Mouse (Mus musculus): ENCODE measurements around the gene F12.

Gene F12

GRCm38 (mm10) chr13:55426613-55427012, at the start of gene F12:
F12 (minus strand) TSS chr13:55426793.
- no peak for DNase-seq (ENCODE audit: low spot score)

DNA sequence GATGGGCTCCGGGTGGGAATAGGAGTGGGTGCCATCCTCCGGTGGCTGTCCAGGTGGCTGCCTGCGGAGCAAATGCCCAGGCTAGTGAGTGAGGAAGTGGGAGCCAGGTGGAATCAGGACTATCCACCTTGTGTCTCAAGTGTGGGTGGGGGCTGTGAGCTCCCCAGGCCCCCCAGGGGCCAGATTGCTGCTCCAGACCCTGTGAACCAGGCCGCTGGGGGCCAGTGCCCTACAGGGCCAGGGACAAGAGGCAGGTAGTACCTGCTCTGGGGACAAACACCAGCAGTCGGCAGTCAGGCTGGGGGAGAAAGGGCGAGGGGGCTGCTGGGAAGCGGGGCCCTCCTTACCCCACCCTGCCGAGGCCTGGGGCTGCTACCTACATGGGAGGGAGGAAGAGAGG, 49.7 kb upstream of the F12 start:
- DNase-seq (ENCODE audit: low spot score): no peak

- no peak for DNase-seq (ENCODE audit: low spot score)
Measured at GRCm38 (mm10) chr13:55475750-55476149, 49.2 kb upstream of the F12 start.

GRCm38 (mm10) chr13:55474621-55475069, 48.1 kb upstream of the F12 start:
- DNase-seq (ENCODE audit: low spot score): peak; percentile 82

GRCm38 (mm10) chr13:55473961-55474360, 47.4 kb upstream of the F12 start:
- DNase-seq (ENCODE audit: low spot score): no peak

DNA sequence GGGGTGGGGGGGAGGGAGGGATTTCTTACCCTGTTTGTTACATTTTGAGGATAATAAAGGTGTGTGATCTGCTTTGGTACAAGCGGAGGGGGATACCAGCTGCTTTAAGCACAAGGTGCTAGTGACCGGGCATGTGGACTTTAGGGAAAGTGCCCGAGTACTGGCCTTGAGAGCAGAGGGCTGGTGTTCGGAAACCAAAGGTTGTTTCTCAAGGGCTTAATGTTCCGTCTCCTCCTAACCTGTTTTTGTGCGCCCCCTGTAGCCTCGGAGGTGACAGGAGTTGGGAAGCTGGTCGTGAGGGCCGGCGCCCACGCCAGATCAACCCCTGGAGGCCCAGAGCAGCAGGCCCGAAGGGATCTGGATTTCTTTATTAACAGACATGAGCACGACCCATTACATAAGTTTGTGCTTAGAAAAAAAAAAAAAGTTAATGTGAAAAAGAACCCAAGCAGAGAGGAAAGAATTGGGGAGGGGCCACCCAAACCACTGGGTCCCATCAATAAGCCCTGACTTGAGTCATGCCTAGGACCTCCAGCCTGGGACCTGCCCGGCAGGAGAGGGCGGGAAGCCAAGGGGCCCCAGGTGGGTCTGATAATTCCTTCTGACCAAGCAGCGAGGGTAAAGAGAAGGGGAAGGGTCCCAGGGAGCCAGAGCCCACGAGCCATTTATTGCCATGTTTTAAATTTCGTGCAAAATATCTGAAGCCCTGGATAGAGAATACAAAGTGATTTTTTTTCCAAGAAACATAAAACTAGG, 46.7 kb upstream of the F12 start:
- peak; percentile 58 for DNase-seq (ENCODE audit: low spot score)

- DNase-seq (ENCODE audit: low spot score): peak; percentile 63
Measured at GRCm38 (mm10) chr13:55472132-55473022, 45.8 kb upstream of the F12 start.

DNA sequence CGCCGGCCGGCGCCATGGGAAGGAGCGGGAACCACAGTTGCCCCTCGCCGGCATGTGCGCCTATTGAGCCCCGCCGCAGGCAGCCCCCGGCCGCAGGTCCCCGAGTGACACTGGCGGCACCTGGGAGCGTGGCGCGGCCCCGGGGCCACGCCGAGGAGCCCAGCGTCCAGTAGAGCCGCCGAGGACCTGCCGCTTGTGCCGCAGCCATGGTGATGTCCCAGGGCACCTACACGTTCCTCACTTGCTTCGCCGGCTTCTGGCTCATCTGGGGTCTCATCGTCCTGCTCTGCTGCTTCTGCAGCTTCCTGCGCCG, 45.2 kb upstream of the F12 start:
- no peak for DNase-seq (ENCODE audit: low spot score)

DNA sequence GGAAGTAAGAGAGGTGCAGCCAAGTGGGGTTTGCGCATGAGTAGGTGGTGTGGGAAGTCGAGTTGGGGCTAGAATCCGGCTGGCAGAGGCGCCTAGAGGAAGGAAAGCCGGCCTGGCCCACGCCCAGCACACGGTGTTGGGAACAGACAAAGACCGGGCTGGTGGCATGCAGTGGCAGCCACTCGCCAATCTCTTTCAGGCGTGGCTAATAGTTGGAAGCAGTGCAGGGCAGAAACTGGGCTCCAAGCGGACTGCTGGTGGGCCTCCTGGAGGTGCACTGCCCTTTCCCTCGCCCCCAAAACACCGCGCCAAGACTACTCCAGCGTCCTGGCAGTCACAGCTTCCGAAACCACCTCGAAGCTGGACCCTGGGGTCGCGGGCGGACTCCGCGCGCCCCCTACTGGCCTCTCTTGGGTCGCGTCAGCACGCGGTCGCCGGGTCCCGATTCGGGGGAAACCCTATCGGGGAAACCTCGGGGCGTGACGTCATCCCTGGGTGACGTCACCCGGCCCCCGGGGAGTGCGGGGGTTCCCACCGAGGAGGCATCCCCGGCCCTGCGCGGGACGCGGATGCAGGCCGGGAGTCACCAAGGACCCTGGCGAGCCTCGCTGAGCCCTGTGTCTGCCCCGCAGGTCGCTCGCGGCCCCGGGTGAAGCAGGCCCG, 44.7 kb upstream of the F12 start:
- peak; percentile 87 for DNase-seq (ENCODE audit: low spot score)

DNA sequence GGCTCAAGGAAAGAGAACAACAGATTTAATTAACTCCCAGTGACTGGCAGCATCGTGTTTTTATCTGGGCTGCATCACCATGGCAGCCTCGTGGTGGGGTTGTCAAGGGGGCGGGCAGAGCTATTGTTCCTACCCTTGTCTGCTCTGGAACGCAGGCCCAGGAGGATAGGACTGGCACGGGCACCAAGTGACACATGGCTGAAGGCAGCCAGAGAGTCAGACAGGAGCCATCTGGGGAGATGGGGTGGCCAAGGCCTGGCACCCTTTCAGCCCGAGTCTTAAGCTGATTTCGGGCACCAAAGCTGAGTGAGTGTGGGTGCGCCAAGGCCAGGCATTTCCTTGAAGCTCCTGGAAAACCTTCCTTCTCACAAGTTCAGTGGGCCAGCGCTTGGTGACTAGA, 43.8 kb upstream of the F12 start:
- peak; percentile 81 for DNase-seq (ENCODE audit: low spot score)

GRCm38 (mm10) chr13:55468851-55469560, 42.4 kb upstream of the F12 start:
- peak; percentile 76 for DNase-seq (ENCODE audit: low spot score)

GRCm38 (mm10) chr13:55465830-55466440, 39.3 kb upstream of the F12 start:
- DNase-seq (ENCODE audit: low spot score): no peak

- peak; percentile 63 for DNase-seq (ENCODE audit: low spot score)
Measured at GRCm38 (mm10) chr13:55465184-55465583, 38.6 kb upstream of the F12 start.

- DNase-seq (ENCODE audit: low spot score): peak; percentile 71
Measured at GRCm38 (mm10) chr13:55464027-55464884, 37.7 kb upstream of the F12 start, which contains the start of gene Prr7. Prr7 (plus strand) TSS chr13:55464267.

- no peak for DNase-seq (ENCODE audit: low spot score)
Measured at GRCm38 (mm10) chr13:55463399-55464026, 36.9 kb upstream of the F12 start.

DNA sequence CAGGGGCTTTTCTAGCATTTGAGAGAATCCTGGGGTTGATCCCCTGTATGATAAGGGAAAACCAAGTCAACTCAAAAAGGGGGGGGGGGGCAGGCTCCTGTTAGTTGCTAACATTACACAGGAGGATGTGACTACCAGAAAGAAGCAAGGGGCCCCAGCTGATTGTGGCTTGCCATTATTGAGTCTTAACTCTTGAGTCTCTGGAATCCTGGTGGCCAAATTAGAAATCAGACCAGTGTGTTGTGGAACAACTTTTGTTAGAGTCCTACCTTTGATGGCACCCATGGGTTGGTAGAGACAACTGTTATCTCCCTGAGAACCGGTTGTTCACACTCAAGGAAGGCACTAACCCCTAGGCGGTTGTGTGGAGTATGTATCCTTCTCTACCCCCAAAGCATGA, 36.4 kb upstream of the F12 start:
- no peak for DNase-seq (ENCODE audit: low spot score)

- DNase-seq (ENCODE audit: low spot score): peak; percentile 47
Measured at GRCm38 (mm10) chr13:55451785-55452549, 25.4 kb upstream of the F12 start.

DNA sequence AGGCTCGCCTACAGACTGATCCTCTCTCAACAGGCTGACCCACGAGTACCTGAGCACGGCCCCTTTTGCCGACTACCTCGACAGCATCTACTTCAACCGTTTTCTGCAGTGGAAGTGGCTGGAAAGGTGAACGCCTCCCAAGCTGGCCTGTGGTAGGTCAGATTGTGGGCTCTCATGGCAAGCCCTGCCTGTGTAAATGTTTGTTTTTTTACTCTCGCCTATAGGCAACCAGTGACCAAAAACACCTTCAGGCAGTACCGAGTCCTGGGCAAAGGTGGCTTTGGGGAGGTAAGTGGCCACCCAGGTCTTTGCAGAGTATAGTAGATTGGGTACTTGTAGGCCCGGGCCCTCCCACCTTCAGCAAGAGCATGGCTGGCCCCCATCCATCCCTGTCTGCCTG, 24.7 kb upstream of the F12 start:
- DNase-seq (ENCODE audit: low spot score): no peak

- peak; percentile 76 for DNase-seq (ENCODE audit: low spot score)
Measured at GRCm38 (mm10) chr13:55450511-55450980, 24.0 kb upstream of the F12 start.
